Mouse (Mus musculus): ENCODE data around the gene Katnal1. TPM values are rescaled to one million over a fixed set of nuclear protein-coding genes. Genes with fewer than 3 reads are reported as not detected.
A peak's percentile ranks its signal among the peaks of the same experiment; 100 is the strongest.

Katnal1 gene
- polyA plus RNA-seq, 1 experiment from 2014 or later: 29.1 TPM

GRCm38 (mm10) chr5:148954314-148955060, 25.4 kb upstream of the Katnal1 start:
- no peak overlapping the region for H3K4me2 ChIP-seq
- no peak overlapping the region for H3K9ac ChIP-seq (replicated peaks)
- ATAC-seq (ENCODE audit: insufficient number of reproducible peaks, insufficient read depth, low FRiP score, low TSS enrichment, low read depth): no peak
- peaks cover 24% of the 10 kb centered on the region for H3K4me1 ChIP-seq (replicated peaks)
- H3K27ac ChIP-seq: 0 out of 2 replicates have a peak overlapping the region, but pooled peaks have one; percentile 23
- no peak overlapping the region for H3K4me3 ChIP-seq (replicated peaks)
- H3K9me3 ChIP-seq: no peaks in the 10 kb centered on the region
- H3K36me3 ChIP-seq: no peaks in the 10 kb centered on the region
- WGBS: 81% methylated on average over 22 of the region's 22 CpGs
- H3K27me3 ChIP-seq: no peaks in the 10 kb centered on the region

GRCm38 (mm10) chr5:148953098-148953497, 24.0 kb upstream of the Katnal1 start:
- no peaks in the 10 kb centered on the region for H3K27me3 ChIP-seq
- ATAC-seq (ENCODE audit: insufficient number of reproducible peaks, insufficient read depth, low FRiP score, low TSS enrichment, low read depth): no peak
- H3K9ac ChIP-seq (replicated peaks): no peak overlapping the region
- WGBS: 74% methylated on average over 5 of the region's 5 CpGs
- no peak overlapping the region for H3K27ac ChIP-seq
- H3K4me1 ChIP-seq (replicated peaks): peaks cover 23% of the 10 kb centered on the region
- no peak overlapping the region for H3K4me2 ChIP-seq
- no peak overlapping the region for H3K4me3 ChIP-seq (replicated peaks)
- H3K9me3 ChIP-seq: no peaks in the 10 kb centered on the region
- H3K36me3 ChIP-seq: no peaks in the 10 kb centered on the region

DNA sequence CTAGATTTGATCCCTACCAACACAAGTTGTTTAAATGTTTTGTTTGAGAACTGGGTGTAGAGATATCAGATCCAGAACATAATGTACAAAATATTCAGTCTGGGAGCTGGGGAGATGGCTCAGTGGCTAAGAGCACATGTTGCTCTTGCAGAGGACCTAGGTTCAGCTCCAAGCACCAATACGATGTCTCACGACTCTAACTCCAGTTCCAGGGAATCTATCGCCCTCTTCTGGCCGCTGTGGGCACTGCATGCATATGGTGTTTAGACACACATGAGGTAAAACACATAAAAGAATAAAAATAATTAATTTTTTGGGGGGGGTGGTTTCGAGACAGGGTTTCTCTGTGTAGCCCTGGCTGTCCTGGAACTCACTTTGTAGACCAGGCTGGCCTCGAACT, 23.3 kb upstream of the Katnal1 start:
- no peak for ATAC-seq (ENCODE audit: insufficient number of reproducible peaks, insufficient read depth, low FRiP score, low TSS enrichment, low read depth)
- Histone ChIP-seq H3K9ac (replicated peaks) (no peak overlapping the region), H3K36me3 (no peaks in the 10 kb centered on the region), H3K4me1 (replicated peaks) (peaks cover 23% of the 10 kb centered on the region), H3K27ac (no peak overlapping the region), H3K9me3 (no peaks in the 10 kb centered on the region), H3K27me3 (no peaks in the 10 kb centered on the region), H3K4me3 (replicated peaks) (no peak overlapping the region), H3K4me2 (no peak overlapping the region)
- 50% methylated on average over 6 of the region's 6 CpGs for WGBS

- 85% methylated on average over 5 of the region's 5 CpGs for WGBS
- H3K36me3 ChIP-seq: no peaks in the 10 kb centered on the region
- no peak overlapping the region for H3K4me2 ChIP-seq
- peaks cover 23% of the 10 kb centered on the region for H3K4me1 ChIP-seq (replicated peaks)
- H3K27me3 ChIP-seq: no peaks in the 10 kb centered on the region
- no peak overlapping the region for H3K9ac ChIP-seq (replicated peaks)
- no peak overlapping the region for H3K27ac ChIP-seq
- ATAC-seq (ENCODE audit: insufficient number of reproducible peaks, insufficient read depth, low FRiP score, low TSS enrichment, low read depth): no peak
- 0 out of 2 replicates have a peak, but pooled peaks cover 2% of the 10 kb centered on the region for H3K9me3 ChIP-seq
- H3K4me3 ChIP-seq (replicated peaks): no peak overlapping the region
Observed at GRCm38 (mm10) chr5:148951360-148951759, 22.2 kb upstream of the Katnal1 start.

DNA sequence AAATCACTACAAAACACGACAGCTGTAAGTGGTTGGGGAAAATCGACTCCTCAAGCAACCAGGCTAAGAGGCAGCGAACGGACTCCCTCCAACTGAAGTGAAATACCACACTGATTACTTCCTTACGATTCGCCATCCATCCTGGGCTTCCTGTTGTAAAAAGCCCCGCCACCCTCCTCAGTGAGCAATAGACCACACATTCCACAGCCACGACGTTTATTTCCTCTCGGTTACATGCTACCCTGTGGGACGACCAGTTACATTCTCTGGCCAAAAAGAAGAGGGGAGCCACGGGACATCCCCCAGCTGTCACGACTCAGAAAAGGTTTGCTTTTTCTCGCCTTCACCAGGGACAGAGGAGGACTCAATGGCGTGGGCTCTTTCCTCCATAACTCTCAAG, 20.9 kb upstream of the Katnal1 start:
- Histone ChIP-seq H3K4me1 (replicated peaks) (peaks cover 23% of the 10 kb centered on the region), H3K4me3 (replicated peaks) (no peak overlapping the region), H3K36me3 (no peaks in the 10 kb centered on the region), H3K9me3 (0 out of 2 replicates have a peak, but pooled peaks cover 2% of the 10 kb centered on the region), H3K4me2 (peak overlapping the region; percentile 16), H3K27ac (peak overlapping the region; percentile 85), H3K9ac (replicated peaks) (no peak overlapping the region; the same call in 1 of the 2 replicates), H3K27me3 (no peaks in the 10 kb centered on the region)
- peak; percentile 73 for ATAC-seq (ENCODE audit: insufficient number of reproducible peaks, insufficient read depth, low FRiP score, low TSS enrichment, low read depth)
- WGBS: 15% methylated on average over 15 of the region's 15 CpGs

DNA sequence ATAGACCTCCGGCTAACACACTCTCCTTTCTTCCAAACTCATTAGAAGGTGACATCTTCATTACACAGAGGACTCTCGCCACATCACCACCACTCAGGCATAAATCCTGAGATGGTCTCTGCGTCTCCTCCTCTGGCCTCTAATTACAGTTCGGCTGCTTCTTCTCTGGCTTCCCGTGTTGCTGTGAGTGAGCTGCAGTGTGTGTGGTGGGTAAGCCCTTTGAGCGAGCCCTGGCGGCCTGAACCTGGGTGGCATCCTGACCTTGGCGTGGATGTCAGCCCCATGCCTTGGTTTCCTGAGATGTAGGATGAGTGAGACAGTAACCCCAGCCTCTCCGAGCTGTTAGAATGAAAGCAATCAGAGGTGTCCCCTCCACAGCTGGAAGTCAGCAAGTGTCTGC, 19.5 kb upstream of the Katnal1 start:
- no peak overlapping the region for H3K4me2 ChIP-seq
- no peak for ATAC-seq (ENCODE audit: insufficient number of reproducible peaks, insufficient read depth, low FRiP score, low TSS enrichment, low read depth)
- 0 out of 2 replicates have a peak, but pooled peaks cover 2% of the 10 kb centered on the region for H3K9me3 ChIP-seq
- H3K36me3 ChIP-seq: no peaks in the 10 kb centered on the region
- no peak overlapping the region for H3K27ac ChIP-seq
- no peak overlapping the region for H3K4me3 ChIP-seq (replicated peaks)
- 64% methylated on average over 9 of the region's 9 CpGs for WGBS
- peaks cover 33% of the 10 kb centered on the region for H3K4me1 ChIP-seq (replicated peaks)
- H3K9ac ChIP-seq (replicated peaks): no peak overlapping the region
- no peaks in the 10 kb centered on the region for H3K27me3 ChIP-seq

GRCm38 (mm10) chr5:148947412-148947811, 18.3 kb upstream of the Katnal1 start:
- 77% methylated on average over 4 of the region's 4 CpGs for WGBS
- Histone ChIP-seq H3K27me3 (no peaks in the 10 kb centered on the region), H3K36me3 (no peaks in the 10 kb centered on the region), H3K4me2 (no peak overlapping the region), H3K4me3 (replicated peaks) (no peak overlapping the region), H3K9me3 (peaks cover 4% of the 10 kb centered on the region; the same call in 1 of the 2 replicates), H3K4me1 (replicated peaks) (peaks cover 35% of the 10 kb centered on the region), H3K9ac (replicated peaks) (no peak overlapping the region), H3K27ac (no peak overlapping the region)
- no peak for ATAC-seq (ENCODE audit: insufficient number of reproducible peaks, insufficient read depth, low FRiP score, low TSS enrichment, low read depth)

DNA sequence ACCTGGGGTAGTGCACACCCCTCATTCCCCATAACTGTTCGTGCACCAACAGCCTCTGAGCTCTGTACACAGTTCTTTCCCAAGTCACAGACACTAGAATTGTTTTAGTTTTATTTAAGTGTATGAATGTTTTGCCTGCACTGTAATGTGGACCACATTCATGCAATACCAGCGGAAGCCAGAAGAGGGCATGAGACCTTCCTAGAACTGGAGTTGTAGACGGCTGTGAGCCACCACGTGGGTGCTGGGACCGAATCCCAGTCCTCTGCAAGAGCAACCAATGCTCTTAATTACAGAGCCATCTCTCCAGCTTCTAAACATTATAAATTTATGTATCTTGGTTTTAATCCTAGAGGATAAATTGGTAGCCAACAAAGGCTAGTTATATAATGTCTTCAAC, 17.7 kb upstream of the Katnal1 start:
- H3K4me2 ChIP-seq: no peak overlapping the region
- WGBS: 74% methylated on average over 5 of the region's 5 CpGs
- no peak overlapping the region for H3K9ac ChIP-seq (replicated peaks)
- H3K27me3 ChIP-seq: no peaks in the 10 kb centered on the region
- H3K36me3 ChIP-seq: no peaks in the 10 kb centered on the region
- H3K9me3 ChIP-seq: peaks cover 8% of the 10 kb centered on the region; the same call in 1 of the 2 replicates
- no peak overlapping the region for H3K27ac ChIP-seq
- H3K4me1 ChIP-seq (replicated peaks): peaks cover 35% of the 10 kb centered on the region
- H3K4me3 ChIP-seq (replicated peaks): no peak overlapping the region
- no peak for ATAC-seq (ENCODE audit: insufficient number of reproducible peaks, insufficient read depth, low FRiP score, low TSS enrichment, low read depth)

GRCm38 (mm10) chr5:148945735-148946134, 16.6 kb upstream of the Katnal1 start:
- no peak overlapping the region for H3K4me3 ChIP-seq (replicated peaks)
- peaks cover 30% of the 10 kb centered on the region for H3K4me1 ChIP-seq (replicated peaks)
- H3K27me3 ChIP-seq: no peaks in the 10 kb centered on the region
- no peak for ATAC-seq (ENCODE audit: insufficient number of reproducible peaks, insufficient read depth, low FRiP score, low TSS enrichment, low read depth)
- H3K36me3 ChIP-seq: no peaks in the 10 kb centered on the region
- no peak overlapping the region for H3K27ac ChIP-seq
- H3K9me3 ChIP-seq: peaks cover 8% of the 10 kb centered on the region; the same call in 1 of the 2 replicates
- no peak overlapping the region for H3K4me2 ChIP-seq
- WGBS: 90% methylated on average over 2 of the region's 2 CpGs
- no peak overlapping the region for H3K9ac ChIP-seq (replicated peaks)

- Histone ChIP-seq H3K27ac (no peak overlapping the region), H3K4me1 (replicated peaks) (peaks cover 29% of the 10 kb centered on the region), H3K36me3 (no peaks in the 10 kb centered on the region), H3K4me2 (peak overlapping the region; percentile 1; the same call in 1 of the 2 replicates), H3K4me3 (replicated peaks) (no peak overlapping the region), H3K9me3 (peaks cover 8% of the 10 kb centered on the region; the same call in 1 of the 2 replicates), H3K27me3 (no peaks in the 10 kb centered on the region), H3K9ac (replicated peaks) (no peak overlapping the region)
- 23% methylated on average over 8 of the region's 8 CpGs for WGBS
- no peak for ATAC-seq (ENCODE audit: insufficient number of reproducible peaks, insufficient read depth, low FRiP score, low TSS enrichment, low read depth)
Observed at GRCm38 (mm10) chr5:148944024-148944423, 14.9 kb upstream of the Katnal1 start.

GRCm38 (mm10) chr5:148943444-148943843, 14.3 kb upstream of the Katnal1 start:
- Histone ChIP-seq H3K4me2 (peak overlapping the region; percentile 1; the same call in 1 of the 2 replicates), H3K36me3 (no peaks in the 10 kb centered on the region), H3K27ac (no peak overlapping the region), H3K4me1 (replicated peaks) (peaks cover 26% of the 10 kb centered on the region), H3K4me3 (replicated peaks) (no peak overlapping the region), H3K27me3 (no peaks in the 10 kb centered on the region), H3K9me3 (peaks cover 8% of the 10 kb centered on the region; the same call in 1 of the 2 replicates), H3K9ac (replicated peaks) (no peak overlapping the region)
- WGBS: 88% methylated on average over 10 of the region's 10 CpGs
- no peak for ATAC-seq (ENCODE audit: insufficient number of reproducible peaks, insufficient read depth, low FRiP score, low TSS enrichment, low read depth)

Measured in limb, embryonic 12.5 days (tissue).